Mouse (Mus musculus): ENCODE results near the gene Gps2. TPM values are rescaled to one million over a fixed set of nuclear protein-coding genes. Genes with fewer than 3 reads are reported as not detected.
A peak's percentile ranks its signal among the peaks of the same experiment; 100 is the strongest.

The Gps2 gene
- polyA plus RNA-seq, 1 experiment from 2014 or later: 89.0 TPM

DNA sequence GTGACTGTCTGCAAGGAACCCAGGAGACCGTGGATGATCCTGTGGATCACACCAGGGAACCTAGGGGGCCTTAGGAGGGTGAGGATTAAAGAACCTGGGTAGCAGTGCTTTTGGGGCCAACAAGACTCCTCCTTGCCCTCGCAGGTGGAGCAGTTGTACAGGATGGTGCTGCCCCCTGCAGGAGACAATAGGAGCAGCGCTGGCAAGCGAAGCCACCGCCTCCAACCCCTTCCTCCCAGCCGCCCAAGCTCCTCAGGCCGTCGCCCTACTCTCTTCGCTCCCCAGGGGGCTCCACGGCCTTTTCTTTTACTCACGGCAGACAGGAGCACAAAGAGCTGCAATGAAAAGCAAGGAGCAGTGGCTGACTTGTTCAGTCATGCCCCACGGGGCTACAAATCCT, 36.8 kb upstream of the Gps2 start:
- Histone ChIP-seq H3K4me1 (replicated peaks; ENCODE audit: control insufficient read depth, insufficient read depth, low read length) (no peaks in the 10 kb centered on the region; the same call in none of the 2 replicates), H3K27ac (ENCODE audit: low read depth, low read length) (no peak overlapping the region), H3K36me3 (ENCODE audit: control insufficient read depth, insufficient read depth, low read length) (no peaks in the 10 kb centered on the region), H3K4me3 (ENCODE audit: low read depth, low read length) (no peak overlapping the region), H3K9me3 (ENCODE audit: control insufficient read depth, low read length) (no peaks in the 10 kb centered on the region), H3K4me2 (replicated peaks; ENCODE audit: low read depth, low read length) (peak overlapping the region; percentile 30; the same call in 1 of the 2 replicates), H3K27me3 (ENCODE audit: control insufficient read depth, insufficient read depth, low read length) (no peaks in the 10 kb centered on the region), H3K9ac (ENCODE audit: low read depth, low read length) (no peak overlapping the region)
- ATAC-seq (ENCODE audit: low FRiP score): peak; percentile 31; the same call in 1 of the 2 replicates
- DNase-seq (ENCODE audit: low spot score): peak; percentile 88
- WGBS: 3% methylated on average over 12 of the region's 12 CpGs

DNA sequence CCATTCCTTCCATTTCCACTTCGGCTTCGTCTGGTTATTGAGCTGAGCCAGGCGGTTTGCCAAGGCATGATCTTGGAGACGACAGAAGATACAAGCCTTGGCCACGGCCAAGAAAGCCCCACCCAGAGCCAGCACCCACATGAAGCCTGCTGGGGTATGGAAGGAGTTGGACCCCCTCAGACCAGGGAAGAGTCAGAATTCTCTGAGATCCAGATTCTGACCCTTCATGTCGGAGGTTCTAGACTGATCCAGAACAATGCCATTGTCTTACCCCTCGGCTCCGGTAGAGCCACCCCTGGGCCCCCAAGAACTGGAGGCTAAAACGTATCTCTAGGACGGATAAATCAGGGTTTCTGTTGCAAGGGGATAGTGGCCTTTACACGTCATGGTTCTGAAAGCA, 35.8 kb upstream of the Gps2 start, which contains the start of gene Tmem95:
Gene Tmem95 (minus strand): TSS at position 141 of the 400 bp plus-strand sequence.
- Histone ChIP-seq H3K27me3 (ENCODE audit: control insufficient read depth, insufficient read depth, low read length) (no peaks in the 10 kb centered on the region), H3K36me3 (ENCODE audit: control insufficient read depth, insufficient read depth, low read length) (no peaks in the 10 kb centered on the region), H3K4me3 (ENCODE audit: low read depth, low read length) (peak within 1 kb of the TSS; percentile 4; the same call in 1 of the 2 replicates), H3K9me3 (ENCODE audit: control insufficient read depth, low read length) (no peaks in the 10 kb centered on the region), H3K4me1 (replicated peaks; ENCODE audit: control insufficient read depth, insufficient read depth, low read length) (no peaks in the 10 kb centered on the region; the same call in none of the 2 replicates), H3K4me2 (replicated peaks; ENCODE audit: low read depth, low read length) (peak within 1 kb of the TSS; percentile 30; the same call in 1 of the 2 replicates), H3K9ac (ENCODE audit: low read depth, low read length) (no peak within 1 kb of the TSS), H3K27ac (ENCODE audit: low read depth, low read length) (no peak within 1 kb of the TSS)
- DNase-seq (ENCODE audit: low spot score) (no peak), ATAC-seq (ENCODE audit: low FRiP score) (no peak)
- 93% methylated on average over 11 of the region's 11 CpGs for whole genome bisulfite sequencing

DNA sequence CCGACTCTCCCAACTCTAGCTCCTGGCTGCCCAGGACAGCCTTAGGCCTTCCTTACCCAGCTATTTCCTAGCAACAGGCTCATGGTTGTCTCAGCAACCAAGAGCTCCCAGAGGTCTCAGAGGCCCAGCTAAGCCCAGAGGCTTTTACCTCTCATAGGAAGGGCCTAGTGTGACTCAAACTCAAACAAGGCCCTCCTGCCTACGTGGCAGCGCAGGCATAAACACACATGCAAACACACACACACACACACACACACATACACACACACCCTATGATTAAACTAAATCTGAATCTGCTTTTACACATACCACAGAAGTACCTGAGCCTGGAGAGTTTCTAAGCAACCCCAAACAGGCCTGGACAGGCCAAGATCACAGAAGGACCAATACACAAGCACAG, 35.3 kb upstream of the Gps2 start:
- H3K4me1 ChIP-seq (replicated peaks; ENCODE audit: control insufficient read depth, insufficient read depth, low read length): no peaks in the 10 kb centered on the region; the same call in none of the 2 replicates
- no peak overlapping the region for H3K27ac ChIP-seq (ENCODE audit: low read depth, low read length)
- H3K27me3 ChIP-seq (ENCODE audit: control insufficient read depth, insufficient read depth, low read length): no peaks in the 10 kb centered on the region
- no peak overlapping the region for H3K4me3 ChIP-seq (ENCODE audit: low read depth, low read length)
- H3K9ac ChIP-seq (ENCODE audit: low read depth, low read length): no peak overlapping the region
- H3K9me3 ChIP-seq (ENCODE audit: control insufficient read depth, low read length): no peaks in the 10 kb centered on the region
- no peaks in the 10 kb centered on the region for H3K36me3 ChIP-seq (ENCODE audit: control insufficient read depth, insufficient read depth, low read length)
- WGBS: 80% methylated on average over 3 of the region's 3 CpGs
- DNase-seq (ENCODE audit: low spot score) (no peak), ATAC-seq (ENCODE audit: low FRiP score) (no peak)
- no peak overlapping the region for H3K4me2 ChIP-seq (replicated peaks; ENCODE audit: low read depth, low read length)

DNA sequence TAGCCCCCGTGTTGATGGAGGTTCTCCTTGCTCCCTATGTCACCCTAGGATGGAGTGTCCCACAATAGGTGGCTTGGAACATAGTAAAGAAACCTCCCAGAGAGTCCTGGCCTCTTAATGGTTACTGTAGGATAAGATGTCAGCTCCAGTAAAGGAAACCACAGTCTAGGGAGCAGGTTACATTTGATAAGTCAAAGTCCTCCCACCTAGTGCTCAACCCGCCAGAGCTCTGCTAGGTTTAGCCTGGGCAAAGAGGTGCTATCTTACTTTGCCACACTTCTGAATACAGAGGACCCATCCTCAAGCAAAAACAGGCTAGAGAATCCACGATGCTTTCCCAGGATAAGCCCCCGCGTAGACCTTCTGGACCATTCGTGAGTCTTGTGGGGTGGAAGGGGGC, 34.7 kb upstream of the Gps2 start:
- no peak for DNase-seq (ENCODE audit: low spot score)
- Histone ChIP-seq H3K4me3 (ENCODE audit: low read depth, low read length) (peak overlapping the region; percentile 4; the same call in 1 of the 2 replicates), H3K9ac (ENCODE audit: low read depth, low read length) (no peak overlapping the region), H3K36me3 (ENCODE audit: control insufficient read depth, insufficient read depth, low read length) (no peaks in the 10 kb centered on the region), H3K4me2 (replicated peaks; ENCODE audit: low read depth, low read length) (no peak overlapping the region), H3K4me1 (replicated peaks; ENCODE audit: control insufficient read depth, insufficient read depth, low read length) (no peaks in the 10 kb centered on the region; the same call in none of the 2 replicates), H3K9me3 (ENCODE audit: control insufficient read depth, low read length) (no peaks in the 10 kb centered on the region), H3K27me3 (ENCODE audit: control insufficient read depth, insufficient read depth, low read length) (no peaks in the 10 kb centered on the region), H3K27ac (ENCODE audit: low read depth, low read length) (no peak overlapping the region)
- WGBS: 87% methylated on average over 6 of the region's 6 CpGs
- ATAC-seq (ENCODE audit: low FRiP score): no peak

DNA sequence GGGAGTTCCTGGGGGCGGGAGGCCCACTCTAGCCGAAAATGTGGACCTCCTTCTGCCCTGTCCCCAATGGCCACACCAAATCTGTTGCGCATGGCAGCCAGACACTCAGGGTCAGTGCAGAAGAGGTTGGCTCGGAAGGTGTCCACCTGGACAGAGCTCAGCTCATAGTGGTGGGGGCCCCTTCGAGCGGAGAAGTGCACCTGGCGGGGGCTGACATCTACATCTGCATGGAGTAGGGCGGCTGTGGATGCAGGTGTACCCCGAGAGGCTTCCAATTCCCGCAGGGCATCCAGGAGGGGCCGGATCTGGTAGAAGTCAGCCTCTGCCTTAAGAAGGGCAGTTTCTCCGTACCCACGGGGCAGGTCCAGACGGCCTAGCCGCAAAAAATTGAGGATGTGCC, 34.0 kb upstream of the Gps2 start:
- H3K9me3 ChIP-seq (ENCODE audit: control insufficient read depth, low read length): no peaks in the 10 kb centered on the region
- no peaks in the 10 kb centered on the region for H3K27me3 ChIP-seq (ENCODE audit: control insufficient read depth, insufficient read depth, low read length)
- H3K27ac ChIP-seq (ENCODE audit: low read depth, low read length): no peak overlapping the region
- no peaks in the 10 kb centered on the region; the same call in none of the 2 replicates for H3K4me1 ChIP-seq (replicated peaks; ENCODE audit: control insufficient read depth, insufficient read depth, low read length)
- ATAC-seq (ENCODE audit: low FRiP score) (no peak), DNase-seq (ENCODE audit: low spot score) (no peak)
- H3K9ac ChIP-seq (ENCODE audit: low read depth, low read length): no peak overlapping the region
- H3K4me3 ChIP-seq (ENCODE audit: low read depth, low read length): no peak overlapping the region
- H3K36me3 ChIP-seq (ENCODE audit: control insufficient read depth, insufficient read depth, low read length): no peaks in the 10 kb centered on the region
- peak overlapping the region; percentile 68 for H3K4me2 ChIP-seq (replicated peaks; ENCODE audit: low read depth, low read length)
- 58% methylated on average over 15 of the region's 15 CpGs for WGBS

DNA sequence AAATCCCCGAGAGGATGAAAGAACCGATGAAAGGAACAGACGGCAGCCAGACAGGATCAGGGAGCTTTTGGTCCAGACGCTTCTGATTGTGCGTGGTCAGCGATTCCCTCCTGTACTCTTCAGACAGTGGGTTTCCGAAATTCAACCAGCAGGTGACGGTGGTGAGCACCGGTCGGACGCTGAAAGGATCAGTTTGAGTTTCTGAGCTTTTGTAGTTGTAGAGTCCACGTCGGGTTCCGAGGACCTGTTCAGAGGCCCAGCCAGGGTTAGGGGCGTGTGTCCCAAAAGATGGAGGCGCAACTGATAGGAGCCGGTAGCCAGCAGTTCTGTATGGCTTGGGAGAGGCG, 33.2 kb upstream of the Gps2 start:
- Histone ChIP-seq H3K4me1 (replicated peaks; ENCODE audit: control insufficient read depth, insufficient read depth, low read length) (no peaks in the 10 kb centered on the region; the same call in none of the 2 replicates), H3K4me3 (ENCODE audit: low read depth, low read length) (peak overlapping the region; percentile 46), H3K27me3 (ENCODE audit: control insufficient read depth, insufficient read depth, low read length) (no peaks in the 10 kb centered on the region), H3K9me3 (ENCODE audit: control insufficient read depth, low read length) (no peaks in the 10 kb centered on the region), H3K4me2 (replicated peaks; ENCODE audit: low read depth, low read length) (peak overlapping the region; percentile 68), H3K27ac (ENCODE audit: low read depth, low read length) (peak overlapping the region; percentile 67; the same call in 1 of the 2 replicates), H3K9ac (ENCODE audit: low read depth, low read length) (peak overlapping the region; percentile 61; the same call in 1 of the 2 replicates), H3K36me3 (ENCODE audit: control insufficient read depth, insufficient read depth, low read length) (no peaks in the 10 kb centered on the region)
- DNase-seq (ENCODE audit: low spot score) (peak; percentile 72), ATAC-seq (ENCODE audit: low FRiP score) (peak; percentile 36; the same call in 1 of the 2 replicates)
- under 1% methylated on average over 18 of the region's 18 CpGs for WGBS

DNA sequence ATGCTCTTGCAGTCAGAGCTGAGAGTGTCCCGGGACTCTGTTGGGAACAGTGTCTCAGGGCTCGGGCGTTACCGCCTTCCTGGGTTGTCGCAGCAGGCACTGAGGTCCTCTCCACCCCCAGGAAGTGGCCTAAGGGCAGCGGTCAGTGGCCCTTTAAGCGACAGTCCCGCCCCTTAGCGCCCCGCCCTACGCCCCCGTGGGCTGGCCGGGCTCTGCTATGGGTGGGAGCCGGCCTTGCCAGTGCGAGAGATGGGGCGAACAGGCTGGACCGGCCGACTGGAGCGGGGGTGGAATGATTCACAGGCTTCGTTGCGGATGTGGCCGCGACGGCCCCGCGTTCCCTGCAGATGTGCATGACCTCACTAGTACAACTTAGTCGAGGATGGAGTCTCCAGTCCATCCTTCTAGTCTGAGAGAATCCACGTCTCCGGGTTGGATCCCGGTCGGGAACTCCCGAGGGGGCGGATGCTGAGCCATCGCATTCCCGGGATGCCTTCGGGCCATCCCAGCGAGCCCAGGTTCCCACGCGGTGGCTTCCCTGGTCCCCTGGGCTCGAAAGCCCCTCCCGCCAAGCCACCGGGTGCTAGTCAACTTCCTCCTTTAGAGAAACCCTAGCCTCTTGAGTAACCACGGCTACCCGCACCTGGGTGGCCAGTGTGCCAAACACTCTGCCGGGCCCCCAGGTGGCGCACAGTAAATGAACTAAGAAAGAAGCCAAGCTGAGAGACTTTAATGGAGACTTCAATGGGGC, 32.7 kb upstream of the Gps2 start, which contains the start of gene Kctd11:
Gene Kctd11 (minus strand): TSS at position 554 of the 751 bp plus-strand sequence.
- Histone ChIP-seq H3K4me2 (replicated peaks; ENCODE audit: low read depth, low read length) (peak within 1 kb of the TSS; percentile 68), H3K27ac (ENCODE audit: low read depth, low read length) (peak within 1 kb of the TSS; percentile 67), H3K36me3 (ENCODE audit: control insufficient read depth, insufficient read depth, low read length) (no peaks in the 10 kb centered on the region), H3K27me3 (ENCODE audit: control insufficient read depth, insufficient read depth, low read length) (no peaks in the 10 kb centered on the region), H3K4me1 (replicated peaks; ENCODE audit: control insufficient read depth, insufficient read depth, low read length) (no peaks in the 10 kb centered on the region; the same call in none of the 2 replicates), H3K9me3 (ENCODE audit: control insufficient read depth, low read length) (no peaks in the 10 kb centered on the region), H3K4me3 (ENCODE audit: low read depth, low read length) (peak within 1 kb of the TSS; percentile 46), H3K9ac (ENCODE audit: low read depth, low read length) (peak within 1 kb of the TSS; percentile 61)
- under 1% methylated on average over 45 of the region's 46 CpGs for WGBS
- DNase-seq (ENCODE audit: low spot score) (peak; percentile 80), ATAC-seq (ENCODE audit: low FRiP score) (peak; percentile 73)

DNA sequence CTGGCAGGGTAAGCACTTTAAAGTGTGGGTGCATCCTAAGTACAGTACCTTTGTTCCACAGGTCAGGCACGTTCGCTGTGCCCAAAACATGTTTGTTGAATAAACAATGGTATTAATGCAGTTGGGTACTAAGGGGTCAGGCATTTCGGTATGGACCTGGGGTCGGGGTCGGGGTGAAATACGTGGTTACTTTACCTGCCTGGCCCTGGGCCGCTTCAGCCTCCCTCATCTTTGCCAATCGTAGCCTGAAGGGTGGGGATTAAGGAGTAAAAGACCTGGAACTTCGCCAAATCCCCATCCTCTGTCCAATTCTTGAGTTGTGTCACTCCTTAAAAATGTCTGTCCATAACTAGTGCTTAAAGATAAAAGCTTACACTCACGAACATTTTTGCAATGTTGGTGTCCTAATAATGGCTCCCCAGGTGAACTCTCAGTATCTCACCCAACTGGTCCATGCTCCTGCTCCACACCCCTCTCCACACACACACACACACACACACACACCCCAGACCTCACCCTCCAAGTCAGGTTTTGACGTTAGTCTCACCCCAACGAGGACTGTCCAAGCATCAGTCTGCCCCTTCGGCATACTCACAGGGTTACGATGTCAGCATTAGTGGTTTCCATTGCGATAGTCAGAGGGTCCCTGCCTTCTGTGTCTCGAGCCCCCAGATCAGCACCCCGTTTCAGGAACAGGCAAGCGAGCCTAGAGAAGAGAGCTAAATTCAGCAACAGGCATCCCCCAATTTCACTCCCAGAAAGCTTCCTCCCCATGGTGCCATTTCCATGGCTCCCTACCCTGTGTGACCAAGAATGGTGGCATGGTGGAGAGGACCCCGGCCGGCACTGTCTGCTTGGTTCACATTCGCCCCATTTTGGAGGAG, 31.7 kb upstream of the Gps2 start:
- DNase-seq (ENCODE audit: low spot score) (no peak), ATAC-seq (ENCODE audit: low FRiP score) (no peak)
- Histone ChIP-seq H3K36me3 (ENCODE audit: control insufficient read depth, insufficient read depth, low read length) (no peaks in the 10 kb centered on the region), H3K27me3 (ENCODE audit: control insufficient read depth, insufficient read depth, low read length) (no peaks in the 10 kb centered on the region), H3K9me3 (ENCODE audit: control insufficient read depth, low read length) (no peaks in the 10 kb centered on the region), H3K9ac (ENCODE audit: low read depth, low read length) (peak overlapping the region; percentile 61; the same call in 1 of the 2 replicates), H3K4me3 (ENCODE audit: low read depth, low read length) (no peak overlapping the region; the same call in none of the 2 replicates), H3K4me2 (replicated peaks; ENCODE audit: low read depth, low read length) (peak overlapping the region; percentile 68), H3K27ac (ENCODE audit: low read depth, low read length) (no peak overlapping the region), H3K4me1 (replicated peaks; ENCODE audit: control insufficient read depth, insufficient read depth, low read length) (no peaks in the 10 kb centered on the region; the same call in none of the 2 replicates)
- WGBS: 62% methylated on average over 21 of the region's 21 CpGs
